Mouse (Mus musculus) limb, embryonic 12.5 days (tissue): ENCODE measurements at regions not wholly inside any gene's neighbourhood (a gene's known extent, or its start where the extent isn't known, plus 50 kb on each side); places are given as distances from the start of the nearest gene placed in this dataset.
A peak's percentile ranks its signal among the peaks of the same experiment; 100 is the strongest.

Experiments used
- ATAC-seq: fragments of 200-750 bp; cut with Nextera tagmentation; 2 replicates; pipeline ENCODE4 v1.8.0; 2017; ENCODE audit warnings: low read depth, moderate TSS enrichment; ENCODE audit not compliant: insufficient number of reproducible peaks, insufficient read depth, low FRiP score, low TSS enrichment
- H3K27ac ChIP-seq: fragments of 300-500 bp; sonication (generic); 2 replicates; pipeline ENCODE4 v1.5.1; 2016; ENCODE audit warnings: mild to moderate bottlenecking, moderate library complexity
- H3K27me3 ChIP-seq: fragments of 300-500 bp; sonication (generic); 2 replicates; pipeline ENCODE4 v1.6.1; 2016; ENCODE audit warnings: mild to moderate bottlenecking, moderate library complexity
- H3K36me3 ChIP-seq: fragments of 300-500 bp; sonication (generic); 2 replicates; pipeline ENCODE4 v1.6.1; 2016; ENCODE audit warnings: mild to moderate bottlenecking, moderate library complexity
- H3K4me1 ChIP-seq: fragments of 300-500 bp; sonication (generic); replicated peaks from 2 replicates; pipeline ENCODE4 v1.6.1; 2016
- H3K4me2 ChIP-seq: fragments of 300-500 bp; sonication (generic); 2 replicates; pipeline ENCODE4 v1.6.1; 2016; ENCODE audit warnings: mild to moderate bottlenecking, moderate library complexity
- H3K4me3 ChIP-seq: fragments of 300-500 bp; sonication (generic); replicated peaks from 2 replicates; pipeline ENCODE4 v1.5.1; 2016; ENCODE audit warnings: mild to moderate bottlenecking
- H3K9ac ChIP-seq: fragments of 300-500 bp; sonication (generic); replicated peaks from 2 replicates; pipeline ENCODE4 v1.6.1; 2016; ENCODE audit warnings: mild to moderate bottlenecking, moderate library complexity
- H3K9me3 ChIP-seq: fragments of 300-500 bp; sonication (generic); 2 replicates; pipeline ENCODE4 v1.6.1; 2016; ENCODE audit warnings: mild to moderate bottlenecking, moderate library complexity
- WGBS: fragments of 180-500 bp; shearing (Covaris S2); methylation state at CpG from one replicate; pipeline ENCODE4 v1.1.7; 2016; 5-methylcytosine and 5-hydroxymethylcytosine counted together

GRCm38 (mm10) chr1:62872771-62873170 is 169.7 kb downstream of the Nrp2 start:
- WGBS: 80% methylated on average over 5 of the region's 5 CpGs
- H3K36me3 ChIP-seq: no peaks in the 10 kb centered on the region
- H3K4me1 ChIP-seq: no peaks in the 10 kb centered on the region
- H3K9me3 ChIP-seq: no peaks in the 10 kb centered on the region
- H3K4me2 ChIP-seq: no peak overlapping the region
- no peaks in the 10 kb centered on the region for H3K27me3 ChIP-seq
- no peak overlapping the region for H3K27ac ChIP-seq
- ATAC-seq: no peak
- no peak overlapping the region for H3K4me3 ChIP-seq
- no peak overlapping the region for H3K9ac ChIP-seq

- WGBS: 82% methylated on average over 9 of the region's 9 CpGs
- no peaks in the 10 kb centered on the region for H3K9me3 ChIP-seq
- H3K4me1 ChIP-seq: no peaks in the 10 kb centered on the region
- no peak overlapping the region for H3K27ac ChIP-seq
- no peak overlapping the region for H3K9ac ChIP-seq
- no peak for ATAC-seq
- H3K36me3 ChIP-seq: no peaks in the 10 kb centered on the region
- H3K27me3 ChIP-seq: no peaks in the 10 kb centered on the region
- H3K4me3 ChIP-seq: no peak overlapping the region
- H3K4me2 ChIP-seq: no peak overlapping the region
These were observed 172.5 kb downstream of the Nrp2 start for GRCm38 (mm10) chr1:62875631-62876030.

GRCm38 (mm10) chr1:62876685-62877084 is 173.6 kb downstream of the Nrp2 start:
- no peak overlapping the region for H3K27ac ChIP-seq
- WGBS: 35% methylated on average over 3 of the region's 3 CpGs
- ATAC-seq: no peak
- H3K4me2 ChIP-seq: no peak overlapping the region
- no peak overlapping the region for H3K4me3 ChIP-seq
- no peak overlapping the region for H3K9ac ChIP-seq
- no peaks in the 10 kb centered on the region for H3K27me3 ChIP-seq
- no peaks in the 10 kb centered on the region for H3K9me3 ChIP-seq
- H3K36me3 ChIP-seq: no peaks in the 10 kb centered on the region
- H3K4me1 ChIP-seq: no peaks in the 10 kb centered on the region

GRCm38 (mm10) chr1:62880882-62881291 is 177.8 kb downstream of the Nrp2 start:
- no peak overlapping the region for H3K4me3 ChIP-seq
- no peaks in the 10 kb centered on the region for H3K36me3 ChIP-seq
- WGBS: 73% methylated on average over 4 of the region's 4 CpGs
- H3K9ac ChIP-seq: no peak overlapping the region
- H3K27ac ChIP-seq: 0 out of 2 replicates have a peak overlapping the region, but pooled peaks have one; percentile 17
- no peak overlapping the region for H3K4me2 ChIP-seq
- H3K4me1 ChIP-seq: peaks cover 12% of the 10 kb centered on the region
- ATAC-seq: no peak
- H3K9me3 ChIP-seq: no peaks in the 10 kb centered on the region
- H3K27me3 ChIP-seq: no peaks in the 10 kb centered on the region

- no peak overlapping the region for H3K27ac ChIP-seq
- ATAC-seq: no peak
These were observed 178.4 kb downstream of the Nrp2 start for GRCm38 (mm10) chr1:62881477-62881876.

GRCm38 (mm10) chr1:62882028-62882427 is 178.9 kb downstream of the Nrp2 start:
- WGBS: 86% methylated on average over 5 of the region's 5 CpGs
- no peaks in the 10 kb centered on the region for H3K36me3 ChIP-seq
- no peak for ATAC-seq

More at GRCm38 (mm10) chr1:62881477-62881876, 178.4 kb downstream of the Nrp2 start:
- no peak overlapping the region for H3K4me2 ChIP-seq
- no peaks in the 10 kb centered on the region for H3K27me3 ChIP-seq
- WGBS: 90% methylated on average over 6 of the region's 6 CpGs
- no peak overlapping the region for H3K9ac ChIP-seq
- no peak overlapping the region for H3K4me3 ChIP-seq
- no peaks in the 10 kb centered on the region for H3K9me3 ChIP-seq
- no peaks in the 10 kb centered on the region for H3K36me3 ChIP-seq
- peaks cover 14% of the 10 kb centered on the region for H3K4me1 ChIP-seq

GRCm38 (mm10) chr1:62884876-62885480 is 181.9 kb downstream of the Nrp2 start:
- Histone ChIP-seq H3K4me3 (no peak overlapping the region), H3K4me2 (no peak overlapping the region), H3K27ac (0 out of 2 replicates have a peak overlapping the region, but pooled peaks have one; percentile 3), H3K9me3 (no peaks in the 10 kb centered on the region), H3K36me3 (no peaks in the 10 kb centered on the region), H3K27me3 (no peaks in the 10 kb centered on the region), H3K4me1 (peaks cover 29% of the 10 kb centered on the region), H3K9ac (no peak overlapping the region)
- WGBS: 62% methylated on average over 20 of the region's 20 CpGs
- ATAC-seq: no peak

More at GRCm38 (mm10) chr1:62882028-62882427, 178.9 kb downstream of the Nrp2 start:
- Histone ChIP-seq H3K27ac (no peak overlapping the region), H3K4me2 (no peak overlapping the region), H3K4me3 (no peak overlapping the region), H3K9ac (no peak overlapping the region), H3K4me1 (peaks cover 16% of the 10 kb centered on the region), H3K27me3 (no peaks in the 10 kb centered on the region), H3K9me3 (no peaks in the 10 kb centered on the region)

- peak overlapping the region; percentile 77 for H3K27ac ChIP-seq
- 0 out of 2 replicates have a peak overlapping the region, but pooled peaks have one; percentile 7 for H3K4me2 ChIP-seq
- peak; percentile 83 for ATAC-seq
- no peaks in the 10 kb centered on the region for H3K27me3 ChIP-seq
- WGBS: 10% methylated on average over 9 of the region's 9 CpGs
- H3K4me1 ChIP-seq: peaks cover 29% of the 10 kb centered on the region
- no peak overlapping the region for H3K9ac ChIP-seq
- no peak overlapping the region for H3K4me3 ChIP-seq
- peaks cover under 1% of the 10 kb centered on the region; the same call in 1 of the 2 replicates for H3K9me3 ChIP-seq
- no peaks in the 10 kb centered on the region for H3K36me3 ChIP-seq
These were observed 184.7 kb downstream of the Nrp2 start for GRCm38 (mm10) chr1:62887585-62888483.

- no peak overlapping the region for H3K4me3 ChIP-seq
- no peak for ATAC-seq
- no peaks in the 10 kb centered on the region for H3K9me3 ChIP-seq
- peaks cover 15% of the 10 kb centered on the region for H3K4me1 ChIP-seq
- H3K36me3 ChIP-seq: no peaks in the 10 kb centered on the region
- H3K27me3 ChIP-seq: no peaks in the 10 kb centered on the region
- H3K9ac ChIP-seq: no peak overlapping the region
- 48% methylated on average over 6 of the region's 6 CpGs for WGBS
- no peak overlapping the region for H3K4me2 ChIP-seq
- H3K27ac ChIP-seq: no peak overlapping the region
These were observed 198.3 kb downstream of the Nrp2 start for GRCm38 (mm10) chr1:62901375-62901774.

- H3K36me3 ChIP-seq: no peaks in the 10 kb centered on the region
- H3K27me3 ChIP-seq: no peaks in the 10 kb centered on the region
- 80% methylated on average over 5 of the region's 5 CpGs for WGBS
- H3K4me2 ChIP-seq: no peak overlapping the region
- H3K4me1 ChIP-seq: peaks cover 15% of the 10 kb centered on the region
- no peak overlapping the region for H3K27ac ChIP-seq
- H3K9me3 ChIP-seq: no peaks in the 10 kb centered on the region
- H3K9ac ChIP-seq: no peak overlapping the region
- no peak for ATAC-seq
- no peak overlapping the region for H3K4me3 ChIP-seq
These were observed 198.8 kb downstream of the Nrp2 start for GRCm38 (mm10) chr1:62901871-62902270.

GRCm38 (mm10) chr1:62902931-62903453 is 199.9 kb downstream of the Nrp2 start:
- Histone ChIP-seq H3K27me3 (no peaks in the 10 kb centered on the region), H3K4me3 (no peak overlapping the region), H3K36me3 (no peaks in the 10 kb centered on the region), H3K4me1 (peaks cover 16% of the 10 kb centered on the region), H3K9ac (no peak overlapping the region), H3K4me2 (no peak overlapping the region), H3K9me3 (no peaks in the 10 kb centered on the region), H3K27ac (no peak overlapping the region)
- WGBS: 86% methylated on average over 6 of the region's 6 CpGs
- no peak for ATAC-seq
